Mouse (Mus musculus): ENCODE results near the gene Aff3.
A peak's percentile ranks its signal among the peaks of the same experiment; 100 is the strongest.

The Aff3 gene

GRCm38 (mm10) chr1:38324206-38324605 lies 340.5 kb downstream of the Aff3 start:
- no peak for DNase-seq (ENCODE audit: low spot score in 2 of 2)

- no peak for DNase-seq (ENCODE audit: low spot score in 2 of 2)
Measured at GRCm38 (mm10) chr1:38321861-38322260, 342.9 kb downstream of the Aff3 start.

- DNase-seq (ENCODE audit: low spot score in 2 of 2), result no peak
Measured at GRCm38 (mm10) chr1:38320971-38321305, 343.8 kb downstream of the Aff3 start.

GRCm38 (mm10) chr1:38320126-38320970 lies 344.4 kb downstream of the Aff3 start:
- no peak for DNase-seq (ENCODE audit: low spot score in 2 of 2)

- DNase-seq (ENCODE audit: low spot score in 2 of 2), result no peak
Measured at GRCm38 (mm10) chr1:38318614-38319013, 346.1 kb downstream of the Aff3 start.

- no peak for DNase-seq (ENCODE audit: low spot score in 2 of 2)
Measured at GRCm38 (mm10) chr1:38315992-38316391, 348.8 kb downstream of the Aff3 start.

- no peak for DNase-seq (ENCODE audit: low spot score in 2 of 2)
Measured at GRCm38 (mm10) chr1:38310496-38310895, 354.3 kb downstream of the Aff3 start.

- no peak for DNase-seq (ENCODE audit: low spot score in 2 of 2)
Measured at GRCm38 (mm10) chr1:38310076-38310475, 354.7 kb downstream of the Aff3 start.

- DNase-seq (ENCODE audit: low spot score in 2 of 2), result no peak
Measured at GRCm38 (mm10) chr1:38309341-38309740, 355.4 kb downstream of the Aff3 start.

GRCm38 (mm10) chr1:38308705-38308996 lies 356.1 kb downstream of the Aff3 start:
- DNase-seq (ENCODE audit: low spot score in 2 of 2), result no peak

- no peak for DNase-seq (ENCODE audit: low spot score in 2 of 2)
Measured at GRCm38 (mm10) chr1:38307821-38308704, 356.7 kb downstream of the Aff3 start.

GRCm38 (mm10) chr1:38307234-38307633 lies 357.5 kb downstream of the Aff3 start:
- DNase-seq (ENCODE audit: low spot score in 2 of 2), result no peak

GRCm38 (mm10) chr1:38306146-38306545 lies 358.6 kb downstream of the Aff3 start:
- DNase-seq (ENCODE audit: low spot score in 2 of 2), result no peak

- DNase-seq (ENCODE audit: low spot score in 2 of 2), result no peak
Measured at GRCm38 (mm10) chr1:38304376-38304775, 360.4 kb downstream of the Aff3 start.

GRCm38 (mm10) chr1:38298291-38298690 lies 366.5 kb downstream of the Aff3 start:
- no peak for DNase-seq (ENCODE audit: low spot score in 2 of 2)

GRCm38 (mm10) chr1:38294906-38295305 lies 369.8 kb downstream of the Aff3 start:
- no peak for DNase-seq (ENCODE audit: low spot score in 2 of 2)

GRCm38 (mm10) chr1:38294336-38294695 lies 370.4 kb downstream of the Aff3 start:
- no peak for DNase-seq (ENCODE audit: low spot score in 2 of 2)

GRCm38 (mm10) chr1:38293671-38294335 lies 371.0 kb downstream of the Aff3 start:
- peak in 1 of 2 experiments; percentile 4 for DNase-seq (ENCODE audit: low spot score in 2 of 2)

- no peak for DNase-seq (ENCODE audit: low spot score in 2 of 2)
Measured at GRCm38 (mm10) chr1:38292851-38293250, 371.9 kb downstream of the Aff3 start.

- DNase-seq (ENCODE audit: low spot score in 2 of 2), result no peak
Measured at GRCm38 (mm10) chr1:38291915-38292314, 372.8 kb downstream of the Aff3 start.

GRCm38 (mm10) chr1:38291497-38291896 lies 373.3 kb downstream of the Aff3 start:
- no peak for DNase-seq (ENCODE audit: low spot score in 2 of 2)

GRCm38 (mm10) chr1:38290881-38291280 lies 373.9 kb downstream of the Aff3 start:
- no peak for DNase-seq (ENCODE audit: low spot score in 2 of 2)

- no peak for DNase-seq (ENCODE audit: low spot score in 2 of 2)
Measured at GRCm38 (mm10) chr1:38289891-38290290, 374.9 kb downstream of the Aff3 start.
